In the genomic region with DNA sequence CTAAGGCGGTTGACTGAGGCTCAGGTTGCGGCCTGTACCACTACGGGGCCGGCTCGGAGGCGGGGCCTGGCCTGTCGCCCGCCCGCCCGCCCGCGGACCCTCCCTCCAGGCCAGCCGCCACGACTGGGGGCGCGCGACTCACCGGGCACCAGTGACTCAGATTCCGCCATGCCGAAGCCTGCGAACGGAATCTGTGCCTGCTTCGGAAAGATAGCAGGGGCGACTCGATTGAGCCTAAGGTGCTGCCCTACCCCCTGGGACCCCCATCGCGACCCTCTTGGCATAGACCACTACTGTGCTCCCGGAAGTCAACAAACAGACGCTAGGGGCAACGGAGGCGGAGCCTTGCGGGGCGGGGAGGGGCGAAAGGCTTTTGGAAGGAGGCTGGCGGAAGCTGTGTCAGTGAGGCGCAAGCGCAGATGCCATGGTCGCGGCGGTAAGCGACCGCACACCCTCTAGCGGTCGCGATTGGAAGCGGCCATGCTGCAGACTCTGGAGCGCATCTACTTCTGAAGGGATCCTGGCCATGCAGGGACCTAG, we compare ENCODE assay signal across 8 mouse cellular contexts. TPM values are rescaled to one million over a fixed set of nuclear protein-coding genes. Genes with fewer than 3 reads are reported as not detected.
DNase-seq lines count a peak whose midpoint lies in the region; ATAC-seq lines count a peak whose summit lies in the region.

A gene (minus strand): TSS at position 511 of the 540 bp plus-strand sequence.

- H3K4me1 ChIP-seq in hindbrain, embryonic 16.5 days (ENCODE audit: control insufficient read depth, insufficient read depth, low read depth, low read length) = no peaks in the 10 kb centered on the region

- no peaks in the 10 kb centered on the region for H3K9me3 ChIP-seq in hindbrain, embryonic 16.5 days (ENCODE audit: control insufficient read depth, low read length)

- peak within 1 kb of the TSS; percentile 61 for H3K9ac ChIP-seq in hindbrain, embryonic 16.5 days (ENCODE audit: low read depth, low read length)

- H3K27me3 ChIP-seq in hindbrain, embryonic 16.5 days (replicated peaks; ENCODE audit: control insufficient read depth, insufficient read depth, low read length) = no peaks in the 10 kb centered on the region

- ATAC-seq in activated CD4-positive, CD25-positive, alpha-beta regulatory T cell, adult 4 months = peak; percentile 86
- ATAC-seq in common myeloid progenitor, adult 5-6 weeks (replicated peaks; ENCODE audit: low read depth, poor library complexity, severe bottlenecking) = peak; percentile 98
- peak; percentile 99 for ATAC-seq in hindbrain, embryonic 16.5 days

- peak within 1 kb of the TSS; percentile 82 for H3K27ac ChIP-seq in hindbrain, embryonic 16.5 days (ENCODE audit: low read depth, low read length)

- 9% methylated on average over 36 of the region's 47 CpGs for WGBS in hindbrain, embryonic 16.5 days

- H3K4me2 ChIP-seq in hindbrain, embryonic 16.5 days (ENCODE audit: low read length) = peak within 1 kb of the TSS; percentile 52

- DNase-seq in gastrocnemius, adult 18-20 months (ENCODE audit: low spot score) = peak; percentile 90
- DNase-seq in left cerebral cortex, adult 18-20 months (ENCODE audit: low spot score in 2 of 2) = peak; percentile 68 to 87
- DNase-seq in lung, postnatal 4 days = peak; percentile 93 to 94
- peak; percentile 95 for DNase-seq in retina, postnatal 1 day
- peak; percentile 93 for DNase-seq in thymus, postnatal 4 days

- H3K36me3 ChIP-seq in hindbrain, embryonic 16.5 days (ENCODE audit: control insufficient read depth, insufficient read depth, low read length) = no peaks in the 10 kb centered on the region

- peak within 1 kb of the TSS; percentile 62 for H3K4me3 ChIP-seq in hindbrain, embryonic 16.5 days (ENCODE audit: low read length)

RNA-seq across cellular contexts. Expression of the gene that starts here (rescaled TPM):
- 1 to 10 TPM; 3.8 to 4.0 TPM for polyA plus RNA-seq in activated CD4-positive, CD25-positive, alpha-beta regulatory T cell, adult 4 months (2017; shearing (Covaris generic))
- total RNA-seq in common myeloid progenitor, adult 5-6 weeks (2017) = 10.4 and 12.7 TPM in 2 replicates
- 1 to 10 TPM; 1.4 to 1.6 TPM for total RNA-seq in gastrocnemius, adult 18-20 months (2021)
- polyA plus RNA-seq in hindbrain, embryonic 16.5 days (2015; fragmentation: Nextera tagmentation; extraction: Ambion mirVana) = 29.3 and 30.1 TPM in 2 replicates
- total RNA-seq in left cerebral cortex, adult 18-20 months (2021) = 10 to 100 TPM; 18.1 to 20.5 TPM

Comparison
In these comparisons a context has a peak if more than half of its experiments do, and no peak if none do; other contexts are left out.
1. Peak in every context shown above with its lines: DNase-seq, ATAC-seq, H3K4me3 ChIP-seq and H3K27ac ChIP-seq.